Mouse (Mus musculus) lung, postnatal 0 days (tissue): Measurements from ENCODE around the gene Gfod1.

Source experiments
- CTCF ChIP-seq: IDR thresholded peaks from 2 replicates; pipeline ENCODE4 v1.5.1; 2016; ENCODE audit warnings: antibody characterized with exemption, mild to moderate bottlenecking
- EP300 ChIP-seq: IDR thresholded peaks from 2 replicates; pipeline ENCODE4 v1.6.1; 2016; ENCODE audit warnings: antibody characterized with exemption, mild to moderate bottlenecking, control low read depth

DNA sequence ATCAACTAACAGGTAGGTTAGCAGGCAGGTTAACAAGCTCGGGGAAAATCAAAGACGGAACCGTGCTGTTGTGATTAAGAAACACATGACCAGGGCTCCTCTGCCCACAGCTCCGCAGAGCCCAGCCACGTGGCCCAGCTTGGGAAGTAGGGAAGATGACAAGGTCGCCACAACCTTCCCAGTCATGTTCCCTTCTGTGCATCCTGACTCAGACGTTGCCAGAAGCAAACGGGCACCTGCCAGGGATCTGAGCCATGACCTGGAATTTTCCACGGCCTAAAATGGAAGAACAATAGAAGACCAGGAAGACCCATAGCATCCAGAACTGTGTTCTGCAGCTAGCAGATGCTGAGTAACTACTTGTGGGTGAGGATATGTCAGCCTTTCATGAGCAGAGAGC, 32.5 kb downstream of the Gfod1 start:
- TF ChIP-seq EP300 (no peak), CTCF (no peak)
